Mouse (Mus musculus): ENCODE results near the gene Olfr3. TPM values are rescaled to one million over a fixed set of nuclear protein-coding genes. Genes with fewer than 3 reads are reported as not detected.

Gene Olfr3
- not detected in 2 replicates for total RNA-seq (2021)
- long read RNA-seq: 0 reads

DNA sequence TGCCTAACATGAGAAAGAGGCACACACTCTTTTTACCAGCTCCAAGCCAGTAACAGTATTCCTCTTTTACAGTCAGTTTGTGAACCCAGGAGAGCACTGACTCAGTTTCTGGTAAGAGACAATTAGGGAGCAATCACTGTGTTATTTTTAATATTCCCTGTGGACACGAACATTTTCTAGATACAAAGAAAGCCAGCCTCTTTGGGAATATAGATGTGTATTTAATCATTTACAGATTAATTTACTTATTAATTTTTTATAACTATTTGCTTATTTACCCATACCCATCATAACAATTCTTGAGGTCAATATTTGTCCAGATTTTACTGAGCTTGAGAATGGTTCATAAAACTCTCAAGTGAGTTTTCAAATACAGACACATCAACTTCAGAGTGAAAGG, at the start of gene Olfr3:
TSS of gene Olfr3 (minus strand) at position 101 of the 400 bp plus-strand sequence.
- no peak for DNase-seq

DNA sequence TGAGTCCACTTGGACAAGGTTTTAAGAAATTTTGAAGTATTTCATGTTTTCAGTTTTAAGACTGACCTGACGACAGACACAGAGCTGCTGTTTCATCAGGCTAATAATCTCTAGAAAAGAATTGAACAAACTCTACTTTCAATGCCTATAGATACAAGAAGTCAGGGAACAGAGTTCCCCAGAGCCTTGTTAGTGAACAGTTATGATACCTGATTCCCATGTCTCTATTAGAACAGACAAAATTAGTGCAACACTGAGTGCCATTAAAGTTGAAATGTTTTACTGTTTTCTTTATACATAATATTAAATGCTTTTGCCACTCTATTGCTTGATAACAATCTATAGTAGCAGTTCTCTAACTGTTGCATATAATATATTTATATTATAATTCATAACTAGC, 45.7 kb upstream of the Olfr3 start, which contains the start of gene Olfr351:
TSS of gene Olfr351 (minus strand) at position 101 of the 400 bp plus-strand sequence.
- DNase-seq: no peak

DNA sequence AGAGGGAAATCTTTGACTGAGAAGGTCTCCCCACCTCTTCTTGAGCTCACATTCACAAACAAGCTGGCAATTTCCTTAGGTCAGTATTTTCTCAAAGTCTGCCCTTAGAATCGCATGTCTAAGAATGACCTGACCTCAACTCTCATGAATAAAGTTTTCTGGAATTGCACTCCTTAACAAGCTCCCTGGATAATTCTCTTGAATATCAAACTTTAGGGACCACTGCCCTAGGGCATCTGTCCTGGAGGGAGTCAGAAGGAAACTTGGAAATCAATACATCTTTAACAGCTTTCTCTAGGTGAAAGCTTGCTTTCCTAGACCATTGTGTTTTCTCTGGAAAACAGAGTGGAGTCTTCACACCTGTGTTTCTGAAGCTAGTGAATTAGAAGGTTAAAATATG, 29.2 kb upstream of the Olfr3 start, which contains the start of gene Olfr350:
TSS of gene Olfr350 (plus strand) at position 301 of the 400 bp plus-strand sequence.
- no peak for DNase-seq

DNA sequence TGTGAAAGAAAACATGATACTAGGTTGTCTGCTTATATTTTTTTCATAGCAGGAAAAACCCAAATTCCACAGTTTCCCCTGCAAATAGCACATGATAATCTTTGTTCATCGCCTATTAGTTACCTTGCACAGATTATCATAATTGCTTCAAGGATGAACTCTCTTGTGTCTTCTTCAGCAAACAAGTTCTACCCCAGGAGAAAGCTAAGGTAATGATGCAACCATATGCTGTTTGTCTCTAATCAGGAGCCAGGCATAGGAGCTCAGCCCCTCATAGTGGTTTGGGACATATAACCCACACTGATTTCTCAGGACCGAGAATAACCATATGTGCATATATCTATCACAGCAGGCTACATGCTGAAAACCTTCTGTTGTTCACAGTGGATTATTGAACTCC, 26.6 kb downstream of the Olfr3 start, which contains the start of gene Olfr50:
TSS of gene Olfr50 (plus strand) at position 301 of the 400 bp plus-strand sequence.
- DNase-seq: no peak

DNA sequence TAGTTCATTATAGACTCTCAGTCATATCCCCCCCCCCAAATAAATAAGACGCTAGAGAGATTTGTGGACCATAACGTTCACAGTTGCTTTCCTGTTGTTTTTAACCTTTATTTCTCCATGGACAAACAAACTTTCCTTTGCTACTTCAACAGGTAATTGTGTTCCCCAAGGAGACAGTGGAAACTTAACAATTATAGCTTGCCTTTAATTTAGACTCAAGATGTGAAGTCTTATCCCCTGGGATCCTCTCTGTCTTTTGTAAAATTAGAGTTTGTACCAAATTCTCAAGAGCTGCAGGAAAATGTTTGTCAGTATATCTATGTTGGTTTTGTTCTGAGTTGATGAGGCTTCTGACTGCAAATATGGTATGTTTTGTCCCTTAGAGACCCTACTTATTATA, 32.9 kb downstream of the Olfr3 start, which contains the start of gene Olfr348:
TSS of gene Olfr348 (plus strand) at position 301 of the 400 bp plus-strand sequence.
- no peak for DNase-seq

Other genes starting within 250 kb of the Olfr3 start
- gene Olfr345, start 177.0 kb downstream of the Olfr3 start, total RNA-seq (2021): not detected in 2 replicates
- gene Olfr346, start 131.2 kb downstream of the Olfr3 start, total RNA-seq (2021): not detected in 2 replicates
- gene Olfr347, start 85.1 kb downstream of the Olfr3 start, total RNA-seq (2021): not detected in 2 replicates
- gene Olfr348, start 32.8 kb downstream of the Olfr3 start, total RNA-seq (2021): not detected in 2 replicates
- gene Olfr50, start 26.5 kb downstream of the Olfr3 start, total RNA-seq (2021): not detected in 2 replicates
- gene Olfr350, start 29.3 kb upstream of the Olfr3 start, total RNA-seq (2021): not detected in 2 replicates
- gene Olfr351, start 45.6 kb upstream of the Olfr3 start, total RNA-seq (2021): not detected in 2 replicates
- not detected in 2 replicates for gene Olfr352, start 51.4 kb upstream of the Olfr3 start, total RNA-seq (2021)
- gene Olfr353, start 75.9 kb upstream of the Olfr3 start, total RNA-seq (2021): not detected in 2 replicates
- not detected in 2 replicates for gene Olfr354, start 88.6 kb upstream of the Olfr3 start, total RNA-seq (2021)
- gene Olfr355, start 111.9 kb upstream of the Olfr3 start, total RNA-seq (2021): not detected in 2 replicates
- gene Olfr356, start 120.1 kb upstream of the Olfr3 start, total RNA-seq (2021): not detected in 2 replicates
- gene Olfr357, start 176.8 kb upstream of the Olfr3 start, total RNA-seq (2021): not detected in 2 replicates
- not detected in 2 replicates for gene Olfr358, start 192.3 kb upstream of the Olfr3 start, total RNA-seq (2021)
- not detected in 2 replicates for gene Olfr360, start 248.7 kb upstream of the Olfr3 start, total RNA-seq (2021)

Data from adrenal gland, postnatal 25 days (tissue).